Mouse (Mus musculus) retina, postnatal 1 day (tissue): ENCODE data around the gene Myef2.

Source experiments
- DNase-seq: peaks from one replicate; pipeline ENCODE4 v3.0.0-alpha.2; 2012

Gene Myef2

DNA sequence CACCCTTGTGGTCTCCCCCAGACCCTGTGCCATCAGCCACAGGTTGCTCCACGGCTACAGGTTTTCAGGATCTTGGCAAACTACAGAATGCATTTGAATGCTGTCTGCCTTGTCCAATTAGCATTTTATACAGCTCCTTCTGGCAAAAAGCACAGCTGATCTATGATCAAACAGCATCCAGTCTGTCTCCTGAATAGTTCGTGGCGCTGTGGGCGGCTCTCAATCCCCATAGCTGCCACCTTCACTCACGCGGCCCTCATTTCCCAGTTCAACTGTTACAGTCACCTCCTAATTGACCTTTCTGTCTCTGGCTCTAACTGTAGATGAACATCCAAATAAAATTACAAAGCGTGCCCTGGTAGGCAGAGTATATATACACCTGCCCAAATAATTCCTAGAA is 56.1 kb downstream of the Myef2 start:
- DNase-seq, result no peak

DNA sequence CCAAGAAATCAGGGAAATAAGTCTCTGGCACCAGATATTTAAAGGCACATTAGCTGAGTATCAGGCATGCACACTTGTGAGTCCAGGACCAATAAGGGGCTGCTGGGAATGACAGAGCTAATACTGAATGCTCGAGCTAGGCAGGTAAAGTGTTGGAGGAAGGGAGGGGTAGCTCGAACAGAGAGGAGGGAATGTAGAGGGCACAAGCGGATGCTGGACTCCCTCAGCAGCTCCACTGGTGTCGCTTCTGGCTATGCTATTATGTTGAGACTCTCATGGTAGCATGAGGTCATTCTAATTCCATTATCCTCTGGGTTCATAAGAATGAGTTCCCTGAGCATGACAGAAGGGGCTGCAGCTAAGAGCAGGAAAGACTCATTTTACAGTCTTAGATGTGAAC is 60.5 kb downstream of the Myef2 start:
- no peak for DNase-seq

DNA sequence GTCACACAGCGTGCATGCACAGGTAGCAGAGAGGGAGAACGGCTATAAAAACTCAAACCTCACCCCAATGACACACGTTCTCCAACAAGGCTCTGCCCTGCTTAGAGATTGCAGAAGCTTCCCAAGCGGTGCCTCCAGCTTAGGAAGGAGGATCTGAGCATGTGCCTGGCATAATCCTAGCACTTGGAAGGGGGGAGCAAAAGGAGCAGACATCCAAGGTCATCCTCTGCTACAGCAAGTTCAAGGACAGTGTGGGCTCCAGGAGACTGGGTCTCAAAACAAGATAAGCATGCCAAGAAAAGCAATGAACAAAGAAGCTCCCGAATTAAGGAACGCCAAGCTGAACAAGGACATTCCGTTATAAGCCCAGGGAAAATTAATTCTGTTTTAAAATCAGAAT is 62.0 kb downstream of the Myef2 start:
- no peak for DNase-seq

DNA sequence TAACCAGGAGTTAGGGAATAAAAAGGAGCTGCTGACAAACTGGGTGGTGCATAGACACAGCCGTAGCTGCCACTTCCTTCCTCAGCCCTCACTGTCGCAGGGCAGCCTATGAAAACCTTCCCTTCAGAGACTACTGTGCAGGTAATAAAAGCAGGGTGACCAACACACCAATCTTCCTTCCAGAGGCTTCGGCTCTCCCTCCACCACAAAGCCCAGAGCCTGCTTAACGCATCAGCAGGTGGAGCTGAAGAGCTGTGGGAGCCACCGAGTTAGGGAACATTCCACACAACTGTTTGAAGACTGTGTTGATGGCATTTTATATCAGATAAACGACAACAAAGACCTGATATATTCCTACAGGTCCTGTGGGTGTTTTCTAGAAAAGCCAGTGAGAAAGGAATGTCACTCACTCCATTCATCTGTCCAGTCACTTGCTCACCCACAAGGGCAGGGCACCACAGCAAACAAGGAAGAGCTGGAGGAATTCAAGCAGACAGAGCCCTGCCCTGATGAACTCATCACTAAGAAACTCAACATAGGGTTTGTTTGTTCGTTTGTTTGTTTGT is 66.1 kb downstream of the Myef2 start:
- peak; percentile 25 for DNase-seq

DNA sequence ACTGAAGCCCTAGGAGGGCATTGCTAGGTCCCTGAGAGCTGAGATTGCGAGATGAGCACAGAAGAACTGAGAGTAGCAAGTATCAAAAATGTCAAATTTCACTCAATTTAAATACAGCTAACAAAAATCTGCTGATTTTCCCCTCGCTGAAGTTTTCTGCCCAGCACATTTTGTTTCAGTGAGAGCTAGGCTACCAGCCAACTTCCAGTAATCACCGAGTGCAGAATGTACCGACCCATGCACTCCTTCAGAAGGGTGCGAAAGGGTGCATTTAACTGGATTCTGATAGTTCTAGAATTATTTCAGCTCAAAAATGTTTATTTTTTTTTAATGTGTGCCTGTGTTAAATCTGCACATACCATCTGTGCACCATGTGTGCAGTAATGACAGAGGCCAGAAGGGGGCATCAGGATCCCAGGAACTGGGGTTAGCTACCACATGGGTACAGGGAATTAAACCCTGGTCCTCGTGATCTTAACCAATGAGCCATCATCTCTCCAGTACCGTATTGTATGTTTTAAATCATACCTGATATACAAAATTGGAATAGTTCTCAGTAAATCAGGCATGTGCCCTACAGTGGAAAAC is 68.1 kb downstream of the Myef2 start:
- DNase-seq, result no peak
